ENCODE assay signal across 8 mouse cellular contexts in genomic region chr16:44172297-44173154, GRCm38 (mm10). TPM values are rescaled to one million over a fixed set of nuclear protein-coding genes. Genes with fewer than 3 reads are reported as not detected.
DNase-seq lines count a peak whose midpoint lies in the region; ATAC-seq and TF ChIP-seq lines count a peak whose summit lies in the region.

No protein-coding gene starts in this region.

- peak; percentile 100 for ATAC-seq in forebrain, embryonic 12.5 days (ENCODE audit: low FRiP score)
- ATAC-seq in heart, postnatal 0 days (ENCODE audit: insufficient read depth, low read depth) = peak; percentile 97
- ATAC-seq in liver, embryonic 16.5 days (ENCODE audit: low read depth) = peak; percentile 97
- ATAC-seq in neural tube, embryonic 13.5 days (ENCODE audit: low read depth) = peak; percentile 100

- H3K27me3 ChIP-seq in E14TG2a.4 (ENCODE audit: insufficient read depth, low read length) = no peaks in the 10 kb centered on the region; the same call in 1 of the 2 replicates
- no peaks in the 10 kb centered on the region for H3K27me3 ChIP-seq in forebrain, embryonic 12.5 days
- H3K27me3 ChIP-seq in heart, postnatal 0 days (ENCODE audit: control insufficient read depth, insufficient read depth, low read length) = no peaks in the 10 kb centered on the region
- H3K27me3 ChIP-seq in liver, embryonic 16.5 days (ENCODE audit: control insufficient read depth, insufficient read depth, low read depth, low read length) = no peaks in the 10 kb centered on the region
- no peaks in the 10 kb centered on the region for H3K27me3 ChIP-seq in neural tube, embryonic 13.5 days
- H3K27me3 ChIP-seq in testis, adult 2 months (ENCODE audit: control insufficient read depth, insufficient read depth, low read length) = no peaks in the 10 kb centered on the region

- TF ChIP-seq CTCF in E14TG2a.4 (conservative IDR thresholded peaks at IDR 0.05; ENCODE audit: low read length) = peak; percentile 25; the same call in 1 of the 2 replicates
- peak; percentile 46 for TF ChIP-seq CTCF in heart, postnatal 0 days (IDR thresholded peaks at IDR 0.05; ENCODE audit: low read depth)
- no peak for TF ChIP-seq CTCF in testis, adult 2 months (IDR thresholded peaks at IDR 0.05; ENCODE audit: control insufficient read depth, insufficient read depth, insufficient replicate concordance, low read depth, low read length)

- no peak for TF ChIP-seq POLR2A in testis, adult 2 months (IDR thresholded peaks at IDR 0.05; ENCODE audit: control insufficient read depth, low read depth, low read length)

- peak; percentile 95 for DNase-seq in c-Kit-positive CD71-positive TER-119-positive erythroid progenitor cells, embryonic 14.5 days (ENCODE audit: low spot score)
- peak; percentile 100 for DNase-seq in heart, postnatal 0 days (ENCODE audit: low spot score)
- peak; percentile 97 to 99 for DNase-seq in kidney, postnatal 4 days

- peaks cover 23% of the 10 kb centered on the region for H3K4me1 ChIP-seq in E14TG2a.4 (replicated peaks; ENCODE audit: low read depth, low read length)
- peaks cover 17% of the 10 kb centered on the region for H3K4me1 ChIP-seq in forebrain, embryonic 12.5 days
- H3K4me1 ChIP-seq in heart, postnatal 0 days (ENCODE audit: control insufficient read depth, insufficient read depth) = peaks cover 18% of the 10 kb centered on the region
- peaks cover 30% of the 10 kb centered on the region for H3K4me1 ChIP-seq in liver, embryonic 16.5 days (ENCODE audit: control insufficient read depth, low read depth, low read length)
- peaks cover 22% of the 10 kb centered on the region for H3K4me1 ChIP-seq in neural tube, embryonic 13.5 days (replicated peaks)
- peaks cover 4% of the 10 kb centered on the region for H3K4me1 ChIP-seq in testis, adult 2 months (ENCODE audit: control insufficient read depth, insufficient read depth, low read length)

- peak overlapping the region; percentile 98 for H3K9ac ChIP-seq in forebrain, embryonic 12.5 days
- peak overlapping the region; percentile 75 for H3K9ac ChIP-seq in heart, postnatal 0 days (replicated peaks; ENCODE audit: low read depth, low read length)
- peak overlapping the region; percentile 70 for H3K9ac ChIP-seq in liver, embryonic 16.5 days (ENCODE audit: low read depth, low read length)
- H3K9ac ChIP-seq in neural tube, embryonic 13.5 days = peak overlapping the region; percentile 69

- H3K9me3 ChIP-seq in E14TG2a.4 (ENCODE audit: low read length) = no peaks in the 10 kb centered on the region
- no peaks in the 10 kb centered on the region for H3K9me3 ChIP-seq in forebrain, embryonic 12.5 days
- no peaks in the 10 kb centered on the region for H3K9me3 ChIP-seq in heart, postnatal 0 days (replicated peaks; ENCODE audit: control insufficient read depth, low read length)
- H3K9me3 ChIP-seq in liver, embryonic 16.5 days (replicated peaks; ENCODE audit: control insufficient read depth, low read length) = no peaks in the 10 kb centered on the region
- H3K9me3 ChIP-seq in neural tube, embryonic 13.5 days = no peaks in the 10 kb centered on the region

- peak overlapping the region; percentile 84 for H3K4me3 ChIP-seq in E14TG2a.4 (replicated peaks; ENCODE audit: low read length)
- H3K4me3 ChIP-seq in forebrain, embryonic 12.5 days (replicated peaks) = peak overlapping the region; percentile 98
- peak overlapping the region; percentile 80 for H3K4me3 ChIP-seq in heart, postnatal 0 days (ENCODE audit: low read depth, low read length)
- H3K4me3 ChIP-seq in liver, embryonic 16.5 days (ENCODE audit: low read depth, low read length) = peak overlapping the region; percentile 92
- H3K4me3 ChIP-seq in neural tube, embryonic 13.5 days = peak overlapping the region; percentile 94
- H3K4me3 ChIP-seq in testis, adult 2 months (ENCODE audit: control insufficient read depth, low read depth, low read length) = peak overlapping the region; percentile 79

- 1% methylated on average over 26 of the region's 26 CpGs for WGBS in forebrain, embryonic 12.5 days
- WGBS in heart, postnatal 0 days = under 1% methylated on average over 26 of the region's 26 CpGs
- 0% methylated on average over 26 of the region's 26 CpGs for WGBS in liver, embryonic 16.5 days (ENCODE audit: insufficient replicate concordance)
- under 1% methylated on average over 26 of the region's 26 CpGs for WGBS in neural tube, embryonic 13.5 days

- H3K36me3 ChIP-seq in E14TG2a.4 (ENCODE audit: insufficient read depth, low read length) = no peaks in the 10 kb centered on the region
- H3K36me3 ChIP-seq in forebrain, embryonic 12.5 days (replicated peaks) = no peaks in the 10 kb centered on the region
- H3K36me3 ChIP-seq in heart, postnatal 0 days (replicated peaks; ENCODE audit: control insufficient read depth, insufficient read depth, low read length) = no peaks in the 10 kb centered on the region
- no peaks in the 10 kb centered on the region for H3K36me3 ChIP-seq in liver, embryonic 16.5 days (ENCODE audit: control insufficient read depth, insufficient read depth)
- no peaks in the 10 kb centered on the region for H3K36me3 ChIP-seq in neural tube, embryonic 13.5 days
- H3K36me3 ChIP-seq in testis, adult 2 months (ENCODE audit: control insufficient read depth, insufficient read depth, low read length) = no peaks in the 10 kb centered on the region

- peak overlapping the region; percentile 75 for H3K4me2 ChIP-seq in forebrain, embryonic 12.5 days
- peak overlapping the region; percentile 92 for H3K4me2 ChIP-seq in heart, postnatal 0 days (ENCODE audit: low read depth, low read length)
- H3K4me2 ChIP-seq in liver, embryonic 16.5 days (ENCODE audit: low read depth, low read length) = peak overlapping the region; percentile 67
- H3K4me2 ChIP-seq in neural tube, embryonic 13.5 days = peak overlapping the region; percentile 70

- H3K27ac ChIP-seq in forebrain, embryonic 12.5 days = peak overlapping the region; percentile 89
- peak overlapping the region; percentile 95 for H3K27ac ChIP-seq in heart, postnatal 0 days (ENCODE audit: low read depth)
- H3K27ac ChIP-seq in liver, embryonic 16.5 days (ENCODE audit: low read length) = peak overlapping the region; percentile 89
- H3K27ac ChIP-seq in neural tube, embryonic 13.5 days (replicated peaks) = peak overlapping the region; percentile 85
- peak overlapping the region; percentile 70 for H3K27ac ChIP-seq in testis, adult 2 months (ENCODE audit: control insufficient read depth, insufficient read depth, low read depth, low read length)

- TF ChIP-seq EP300 in heart, postnatal 0 days (IDR thresholded peaks at IDR 0.05; ENCODE audit: low read depth) = 0 out of 2 replicates have a peak, but pooled peaks have one; percentile 28

RNA-seq across cellular contexts. Expression of gene Usf3, which starts 0.5 kb away (rescaled TPM):
- 4.7 and 4.8 TPM in 2 replicates for polyA plus RNA-seq in forebrain, embryonic 12.5 days (2016; fragmentation: Nextera tagmentation; extraction: Ambion mirVana)
- total RNA-seq in heart, postnatal 0 days (2014; rRNA removed; ENCODE audit: low replicate concordance) = 9.6 and 9.9 TPM in 2 replicates
- polyA plus RNA-seq in heart, postnatal 0 days (2015; fragmentation: Nextera tagmentation; extraction: Ambion mirVana) = 1.1 and 1.4 TPM in 2 replicates
- 1.4 and 1.5 TPM in 2 replicates for polyA plus RNA-seq in liver, embryonic 16.5 days (2015; fragmentation: Nextera tagmentation; extraction: Ambion mirVana)
- 1.9 and 3.6 TPM in 2 replicates for polyA plus RNA-seq in neural tube, embryonic 13.5 days (2015; fragmentation: Nextera tagmentation; extraction: Ambion mirVana)
- 3.4 and 3.9 TPM in 2 replicates for polyA plus RNA-seq in testis, adult 2 months (2012; rRNA removed)

RNA-seq across cellular contexts. Expression of gene Naa50, which starts 32.9 kb away (rescaled TPM):
- 116 and 117 TPM in 2 replicates for polyA plus RNA-seq in forebrain, embryonic 12.5 days (2016; fragmentation: Nextera tagmentation; extraction: Ambion mirVana)
- total RNA-seq in heart, postnatal 0 days (2014; rRNA removed; ENCODE audit: low replicate concordance) = 8.5 and 19.9 TPM in 2 replicates
- polyA plus RNA-seq in heart, postnatal 0 days (2015; fragmentation: Nextera tagmentation; extraction: Ambion mirVana) = 50.1 and 57.6 TPM in 2 replicates
- polyA plus RNA-seq in liver, embryonic 16.5 days (2015; fragmentation: Nextera tagmentation; extraction: Ambion mirVana) = 52.5 and 58.0 TPM in 2 replicates
- 54.8 and 65.1 TPM in 2 replicates for polyA plus RNA-seq in neural tube, embryonic 13.5 days (2015; fragmentation: Nextera tagmentation; extraction: Ambion mirVana)
- polyA plus RNA-seq in testis, adult 2 months (2012; rRNA removed) = 4.4 and 4.8 TPM in 2 replicates

RNA-seq across cellular contexts. Expression of gene Atp6v1a, which starts 33.0 kb away (rescaled TPM):
- polyA plus RNA-seq in forebrain, embryonic 12.5 days (2016; fragmentation: Nextera tagmentation; extraction: Ambion mirVana) = 55.2 and 60.1 TPM in 2 replicates
- 39.2 and 39.4 TPM in 2 replicates for total RNA-seq in heart, postnatal 0 days (2014; rRNA removed; ENCODE audit: low replicate concordance)
- polyA plus RNA-seq in heart, postnatal 0 days (2015; fragmentation: Nextera tagmentation; extraction: Ambion mirVana) = 22.3 TPM in 2 replicates
- polyA plus RNA-seq in liver, embryonic 16.5 days (2015; fragmentation: Nextera tagmentation; extraction: Ambion mirVana) = 24.8 and 25.4 TPM in 2 replicates
- polyA plus RNA-seq in neural tube, embryonic 13.5 days (2015; fragmentation: Nextera tagmentation; extraction: Ambion mirVana) = 91.6 and 95.5 TPM in 2 replicates
- polyA plus RNA-seq in testis, adult 2 months (2012; rRNA removed) = 34.6 and 38.5 TPM in 2 replicates

Comparison
In these comparisons a context has a peak if more than half of its experiments do, and no peak if none do; other contexts are left out.
1. Peak in every context shown above with its lines: DNase-seq, ATAC-seq, H3K4me3 ChIP-seq and H3K27ac ChIP-seq.